Comparison of ENCODE assay signal across 15 mouse cellular contexts in the genomic region with DNA sequence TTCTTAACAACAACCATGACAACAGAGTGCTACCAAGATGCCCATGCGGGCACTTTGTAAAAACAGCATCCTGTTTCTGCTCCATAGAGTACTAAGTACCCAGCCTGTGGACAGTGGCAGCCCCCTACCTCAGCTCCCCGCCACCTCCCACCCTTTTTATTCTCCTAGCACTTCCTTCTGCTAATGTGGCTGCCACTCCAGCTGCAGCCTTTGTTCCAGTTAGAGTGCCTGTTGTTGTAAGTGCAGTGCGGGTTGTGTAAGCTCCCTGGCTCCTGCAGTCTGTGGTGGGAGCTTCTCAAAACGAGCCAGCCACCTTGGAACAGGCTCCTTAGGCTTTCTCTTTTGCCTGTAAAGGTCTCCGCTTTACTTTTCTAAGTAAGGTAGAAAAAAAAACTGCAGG.
DNase-seq lines count a peak whose midpoint lies in the region; ATAC-seq lines count a peak whose summit lies in the region.
"Had no signal": no experiment of that assay in that cellular context is flagged by ENCODE, and none has a peak within 500 bp of the region (broad histone marks: within the 10 kb centered on the region; RNA-seq: fewer than 3 reads in every experiment).

No protein-coding gene starts in this region.

- no peaks in the 10 kb centered on the region for H3K27me3 ChIP-seq in neural tube, embryonic 11.5 days (ENCODE audit: control insufficient read depth, insufficient read depth, low read length)
- no peaks in the 10 kb centered on the region for H3K27me3 ChIP-seq in neural tube, embryonic 15.5 days (replicated peaks)

- H3K36me3 ChIP-seq in neural tube, embryonic 11.5 days (ENCODE audit: control insufficient read depth, insufficient read depth, low read length): no peaks in the 10 kb centered on the region
- no peaks in the 10 kb centered on the region for H3K36me3 ChIP-seq in neural tube, embryonic 15.5 days

- no peaks in the 10 kb centered on the region for H3K9me3 ChIP-seq in neural tube, embryonic 11.5 days (ENCODE audit: control insufficient read depth, low read length)
- no peaks in the 10 kb centered on the region for H3K9me3 ChIP-seq in neural tube, embryonic 15.5 days (replicated peaks)

- ATAC-seq in neural tube, embryonic 11.5 days (ENCODE audit: insufficient read depth, low FRiP score, low TSS enrichment): 0 out of 2 replicates have a peak, but pooled peaks have one; percentile 32
- ATAC-seq in neural tube, embryonic 15.5 days (ENCODE audit: low FRiP score): no peak
- peak; percentile 40 to 67; a peak in 3 of 4 replicates for ATAC-seq in hematopoietic stem cell, adult 5-6 weeks (replicated peaks in 1 of 2; ENCODE audit: insufficient read depth in 1 of 2, low FRiP score in 2 of 2, low TSS enrichment in 1 of 2, low read depth in 1 of 2, poor library complexity in 2 of 2, severe bottlenecking in 2 of 2)
- ATAC-seq: liver, postnatal 0 days had no signal

- H3K4me3 ChIP-seq in neural tube, embryonic 11.5 days (ENCODE audit: low read depth, low read length): no peak overlapping the region
- H3K4me3 ChIP-seq in neural tube, embryonic 15.5 days (replicated peaks): no peak overlapping the region
- H3K4me3 ChIP-seq: myocyte had no signal

- intact Hi-C loops in left cerebral cortex, postnatal 10 days (cut with DNase I): no loop called here

- DNase-seq in embryo, embryonic 10.5 days (ENCODE audit: low spot score): peak; percentile 27
- DNase-seq in embryo, embryonic 11 days: no peak
- peak; percentile 29 for DNase-seq in neural tube, embryonic 11.5 days (ENCODE audit: low spot score)
- DNase-seq in kidney, postnatal 14 days: no peak
- no peak for DNase-seq in left cerebral cortex, postnatal 10 days (ENCODE audit: extremely low spot score in 1 of 2, low spot score in 2 of 2)
- DNase-seq in frontal cortex, postnatal 25 days (ENCODE audit: low spot score in 2 of 2): no peak
- DNase-seq: adrenal gland, adult 8-10 months; cerebellum, postnatal 14 days; kidney, adult 9 months; liver, postnatal 0 days; thymus, postnatal 14 days had no signal

- 42% methylated on average over 5 of the region's 5 CpGs for WGBS in neural tube, embryonic 11.5 days
- WGBS in neural tube, embryonic 15.5 days: 33% methylated on average over 5 of the region's 5 CpGs

- no peak overlapping the region for H3K4me2 ChIP-seq in neural tube, embryonic 11.5 days (ENCODE audit: low read depth)
- H3K4me2 ChIP-seq in neural tube, embryonic 15.5 days: no peak overlapping the region

- no peak overlapping the region for H3K27ac ChIP-seq in neural tube, embryonic 11.5 days (ENCODE audit: low read depth, low read length)
- H3K27ac ChIP-seq in neural tube, embryonic 15.5 days (replicated peaks): no peak overlapping the region
- H3K27ac ChIP-seq: macrophage had no signal

- no peak overlapping the region for H3K9ac ChIP-seq in neural tube, embryonic 11.5 days (ENCODE audit: low read length)
- H3K9ac ChIP-seq in neural tube, embryonic 15.5 days (replicated peaks): no peak overlapping the region
- H3K9ac ChIP-seq: liver, postnatal 0 days had no signal

- H3K4me1 ChIP-seq in neural tube, embryonic 11.5 days (ENCODE audit: control insufficient read depth, insufficient read depth, low read length): peaks cover 4% of the 10 kb centered on the region; the same call in 1 of the 2 replicates
- H3K4me1 ChIP-seq in neural tube, embryonic 15.5 days: peaks cover 23% of the 10 kb centered on the region

Comparison
In these comparisons a context has a peak if more than half of its experiments do, and no peak if none do; other contexts are left out.
1. DNase-seq: peak in embryo, embryonic 10.5 days (single experiment) and neural tube, embryonic 11.5 days (single experiment); none in embryo, embryonic 11 days (single experiment), kidney, postnatal 14 days (single experiment), left cerebral cortex, postnatal 10 days (0 of 2) and frontal cortex, postnatal 25 days (0 of 2).